Comparison of ENCODE assay signal across 18 mouse cellular contexts in genomic region chr15:22151894-22152494, GRCm38 (mm10).
DNase-seq lines count a peak whose midpoint lies in the region; ATAC-seq and TF ChIP-seq lines count a peak whose summit lies in the region.
"Had no signal": no experiment of that assay in that cellular context is flagged by ENCODE, and none has a peak within 500 bp of the region (broad histone marks: within the 10 kb centered on the region; RNA-seq: fewer than 3 reads in every experiment).

No protein-coding gene starts in this region.

- no peak overlapping the region for H3K27ac ChIP-seq in embryonic facial prominence, embryonic 13.5 days
- no peak overlapping the region for H3K27ac ChIP-seq in embryonic facial prominence, embryonic 10.5 days (replicated peaks)
- no peak overlapping the region for H3K27ac ChIP-seq in midbrain, embryonic 12.5 days (replicated peaks)
- H3K27ac ChIP-seq in midbrain, embryonic 11.5 days (ENCODE audit: low read depth, low read length): no peak overlapping the region
- no peak overlapping the region for H3K27ac ChIP-seq in forebrain, embryonic 15.5 days (replicated peaks)
- H3K27ac ChIP-seq: hindbrain, embryonic 14.5 days; intestine, embryonic 15.5 days had no signal

- no peak overlapping the region for H3K4me2 ChIP-seq in embryonic facial prominence, embryonic 13.5 days
- no peak overlapping the region for H3K4me2 ChIP-seq in midbrain, embryonic 12.5 days (replicated peaks)
- H3K4me2 ChIP-seq in midbrain, embryonic 11.5 days: no peak overlapping the region
- H3K4me2 ChIP-seq in forebrain, embryonic 15.5 days (replicated peaks): no peak overlapping the region
- H3K4me2 ChIP-seq: hindbrain, embryonic 14.5 days; intestine, embryonic 15.5 days had no signal

- H3K4me1 ChIP-seq in embryonic facial prominence, embryonic 13.5 days: no peaks in the 10 kb centered on the region
- H3K4me1 ChIP-seq in embryonic facial prominence, embryonic 10.5 days: no peaks in the 10 kb centered on the region
- H3K4me1 ChIP-seq in midbrain, embryonic 12.5 days: no peaks in the 10 kb centered on the region
- no peaks in the 10 kb centered on the region for H3K4me1 ChIP-seq in midbrain, embryonic 11.5 days (ENCODE audit: control insufficient read depth, insufficient read depth, low read length)
- peaks cover 6% of the 10 kb centered on the region; the same call in 1 of the 2 replicates for H3K4me1 ChIP-seq in forebrain, embryonic 15.5 days
- H3K4me1 ChIP-seq: intestine, embryonic 15.5 days had no signal

- no peak overlapping the region for H3K9ac ChIP-seq in embryonic facial prominence, embryonic 13.5 days
- no peak overlapping the region for H3K9ac ChIP-seq in midbrain, embryonic 12.5 days (replicated peaks)
- H3K9ac ChIP-seq in midbrain, embryonic 11.5 days (ENCODE audit: low read length): no peak overlapping the region
- H3K9ac ChIP-seq in forebrain, embryonic 15.5 days (replicated peaks): no peak overlapping the region
- H3K9ac ChIP-seq: hindbrain, embryonic 14.5 days; intestine, embryonic 15.5 days had no signal

- DNase-seq in embryonic facial prominence, embryonic 10.5 days (ENCODE audit: low spot score): no peak
- no peak for DNase-seq in midbrain, embryonic 11.5 days (ENCODE audit: low spot score, missing footprints)
- DNase-seq in brain, embryonic 14.5 days (ENCODE audit: low read depth): peak; percentile 84
- DNase-seq in kidney, adult 11 months: no peak
- no peak for DNase-seq in right cerebral cortex, postnatal 10 days (ENCODE audit: low spot score in 2 of 2)
- DNase-seq: adrenal gland, postnatal 10 days; cerebellum, adult 11-12 months; cerebellum, adult 9-10 months; cerebellum, postnatal 25 days; gastrocnemius, postnatal 36 days; heart, adult 11 months; heart, postnatal 10 days; heart, postnatal 4 days had no signal

- TF ChIP-seq CTCF in brain, embryonic 14.5 days (IDR thresholded peaks at IDR 0.05; ENCODE audit: borderline replicate concordance, extremely low read depth, insufficient read depth, insufficient read length): no peak

- ATAC-seq in embryonic facial prominence, embryonic 13.5 days (ENCODE audit: insufficient number of reproducible peaks, insufficient read depth, low FRiP score, low TSS enrichment, low read depth): 0 out of 2 replicates have a peak, but pooled peaks have one; percentile 20
- peak; percentile 49; the same call in 1 of the 2 replicates for ATAC-seq in midbrain, embryonic 12.5 days (ENCODE audit: low FRiP score, low read depth)
- ATAC-seq in midbrain, embryonic 11.5 days (ENCODE audit: low FRiP score): no peak
- ATAC-seq in forebrain, embryonic 15.5 days (replicated peaks): peak; percentile 86
- ATAC-seq: intestine, embryonic 15.5 days had no signal

- no peak overlapping the region for H3K4me3 ChIP-seq in embryonic facial prominence, embryonic 13.5 days
- H3K4me3 ChIP-seq in embryonic facial prominence, embryonic 10.5 days: no peak overlapping the region
- H3K4me3 ChIP-seq in midbrain, embryonic 12.5 days: no peak overlapping the region
- no peak overlapping the region for H3K4me3 ChIP-seq in midbrain, embryonic 11.5 days (ENCODE audit: low read depth, low read length)
- H3K4me3 ChIP-seq in forebrain, embryonic 15.5 days: no peak overlapping the region
- H3K4me3 ChIP-seq: intestine, embryonic 15.5 days had no signal

- TF ChIP-seq POLR2A in brain, embryonic 14.5 days (IDR thresholded peaks at IDR 0.05; ENCODE audit: borderline replicate concordance, extremely low read depth, insufficient read depth, insufficient read length, poor library complexity, severe bottlenecking): no peak

- H3K36me3 ChIP-seq in embryonic facial prominence, embryonic 13.5 days: no peaks in the 10 kb centered on the region
- H3K36me3 ChIP-seq in embryonic facial prominence, embryonic 10.5 days (replicated peaks): no peaks in the 10 kb centered on the region
- H3K36me3 ChIP-seq in midbrain, embryonic 12.5 days: no peaks in the 10 kb centered on the region
- H3K36me3 ChIP-seq in midbrain, embryonic 11.5 days (ENCODE audit: control insufficient read depth, insufficient read depth, low read length): no peaks in the 10 kb centered on the region
- H3K36me3 ChIP-seq in forebrain, embryonic 15.5 days: no peaks in the 10 kb centered on the region
- H3K36me3 ChIP-seq: intestine, embryonic 15.5 days had no signal

- H3K9me3 ChIP-seq in embryonic facial prominence, embryonic 13.5 days: no peaks in the 10 kb centered on the region
- no peaks in the 10 kb centered on the region for H3K9me3 ChIP-seq in embryonic facial prominence, embryonic 10.5 days
- H3K9me3 ChIP-seq in midbrain, embryonic 12.5 days: no peaks in the 10 kb centered on the region
- H3K9me3 ChIP-seq in midbrain, embryonic 11.5 days (ENCODE audit: control insufficient read depth, low read length): no peaks in the 10 kb centered on the region
- no peaks in the 10 kb centered on the region for H3K9me3 ChIP-seq in forebrain, embryonic 15.5 days
- H3K9me3 ChIP-seq: intestine, embryonic 15.5 days had no signal

- WGBS in embryonic facial prominence, embryonic 13.5 days: 64% methylated on average over 4 of the region's 4 CpGs
- 81% methylated on average over 4 of the region's 4 CpGs for WGBS in embryonic facial prominence, embryonic 10.5 days
- WGBS in midbrain, embryonic 12.5 days: 60% methylated on average over 4 of the region's 4 CpGs
- 78% methylated on average over 4 of the region's 4 CpGs for WGBS in midbrain, embryonic 11.5 days
- WGBS in forebrain, embryonic 15.5 days: 17% methylated on average over 4 of the region's 4 CpGs

- no peaks in the 10 kb centered on the region for H3K27me3 ChIP-seq in embryonic facial prominence, embryonic 13.5 days
- H3K27me3 ChIP-seq in embryonic facial prominence, embryonic 10.5 days (replicated peaks; ENCODE audit: low read depth, poor library complexity, severe bottlenecking): no peaks in the 10 kb centered on the region
- H3K27me3 ChIP-seq in midbrain, embryonic 12.5 days: no peaks in the 10 kb centered on the region
- H3K27me3 ChIP-seq in midbrain, embryonic 11.5 days (ENCODE audit: control insufficient read depth, insufficient read depth, low read length): no peaks in the 10 kb centered on the region
- H3K27me3 ChIP-seq in forebrain, embryonic 15.5 days: no peaks in the 10 kb centered on the region
- H3K27me3 ChIP-seq: intestine, embryonic 15.5 days had no signal
